Mouse (Mus musculus): ENCODE data around the gene Phactr1. TPM values are rescaled to one million over a fixed set of nuclear protein-coding genes. Genes with fewer than 3 reads are reported as not detected.

Gene Phactr1
- total and polyA plus RNA-seq, 3 experiments = not detected

- Histone ChIP-seq H3K9ac (ENCODE audit: control insufficient read depth, low read depth, low read length, poor library complexity, severe bottlenecking) (no peak overlapping the region), H3K27ac (ENCODE audit: control insufficient read depth, low read depth, low read length) (no peak overlapping the region), H3K9me3 (replicated peaks; ENCODE audit: insufficient read depth, low read length) (no peaks in the 10 kb centered on the region), H3K27me3 (ENCODE audit: control insufficient read depth in 1 of 2, insufficient read depth in 2 of 2, low read length in 2 of 2) (no peaks in the 10 kb centered on the region), H3K4me3 (ENCODE audit: control insufficient read depth in 1 of 2, insufficient read depth in 1 of 2, low read depth in 2 of 2, low read length in 2 of 2) (no peak overlapping the region), H3K4me1 (ENCODE audit: control insufficient read depth in 1 of 2, insufficient read depth in 2 of 2, low read length in 2 of 2) (no peaks in the 10 kb centered on the region), H3K36me3 (ENCODE audit: control insufficient read depth in 1 of 2, insufficient read depth in 2 of 2, low read length in 2 of 2) (no peaks in the 10 kb centered on the region), H3K79me2 (ENCODE audit: control insufficient read depth, insufficient read depth, low read length, poor library complexity) (no peaks in the 10 kb centered on the region)
- TF ChIP-seq MAX (IDR thresholded peaks at IDR 0.05; ENCODE audit: low read length) = no peak
- TF ChIP-seq MYB (IDR thresholded peaks at IDR 0.05; ENCODE audit: low read depth, low read length) = no peak
- no peak for TF ChIP-seq EP300 (IDR thresholded peaks at IDR 0.05; ENCODE audit: low read depth in 1 of 2, low read length in 2 of 2)
- TF ChIP-seq KAT2A (conservative IDR thresholded peaks at IDR 0.05; ENCODE audit: low read depth, low read length) = no peak
- TF ChIP-seq TAL1 (IDR thresholded peaks at IDR 0.05; ENCODE audit: low read length) = no peak
- no peak for TF ChIP-seq CHD2 (IDR thresholded peaks at IDR 0.05; ENCODE audit: low read length)
- TF ChIP-seq MAZ (IDR thresholded peaks at IDR 0.05; ENCODE audit: low read depth, low read length) = no peak
- TF ChIP-seq BHLHE40 (IDR thresholded peaks at IDR 0.05; ENCODE audit: borderline replicate concordance, low read depth, low read length) = no peak
- no peak for TF ChIP-seq SIN3A (IDR thresholded peaks at IDR 0.05; ENCODE audit: low read length)
- no peak for TF ChIP-seq CHD1 (IDR thresholded peaks at IDR 0.05; ENCODE audit: low read depth, low read length)
- TF ChIP-seq CTCF (IDR thresholded peaks at IDR 0.05 in 2 of 3, conservative IDR thresholded peaks at IDR 0.05 in 1 of 3; ENCODE audit: control insufficient read depth in 1 of 3, insufficient read depth in 1 of 3, low read depth in 2 of 3, low read length in 3 of 3, poor library complexity in 1 of 3, severe bottlenecking in 1 of 3) = no peak
- TF ChIP-seq HCFC1 (IDR thresholded peaks at IDR 0.05; ENCODE audit: low read depth, low read length) = no peak
- no peak for TF ChIP-seq UBTF (IDR thresholded peaks at IDR 0.05; ENCODE audit: borderline replicate concordance, insufficient read depth, low read depth, low read length)
- no peak for TF ChIP-seq GABPA (IDR thresholded peaks at IDR 0.05; ENCODE audit: low read depth, low read length)
- TF ChIP-seq MAFK (IDR thresholded peaks at IDR 0.05; ENCODE audit: borderline replicate concordance, low read depth, low read length) = no peak
- TF ChIP-seq RCOR1 (IDR thresholded peaks at IDR 0.05; ENCODE audit: low read depth, low read length) = no peak
- TF ChIP-seq MEF2A (IDR thresholded peaks at IDR 0.05; ENCODE audit: extremely low read depth, insufficient replicate concordance, low read depth, low read length, poor library complexity, severe bottlenecking) = no peak
- DNase-seq (ENCODE audit: low read depth, low spot score) = no peak
Measured at GRCm38 (mm10) chr13:42720648-42721047, 40.2 kb downstream of the Phactr1 start.

GRCm38 (mm10) chr13:42724011-42724410, 43.6 kb downstream of the Phactr1 start:
- Histone ChIP-seq H3K79me2 (ENCODE audit: control insufficient read depth, insufficient read depth, low read length, poor library complexity) (no peaks in the 10 kb centered on the region), H3K36me3 (ENCODE audit: control insufficient read depth in 1 of 2, insufficient read depth in 2 of 2, low read length in 2 of 2) (no peaks in the 10 kb centered on the region), H3K4me3 (ENCODE audit: control insufficient read depth in 1 of 2, insufficient read depth in 1 of 2, low read depth in 2 of 2, low read length in 2 of 2) (no peak overlapping the region), H3K27me3 (ENCODE audit: control insufficient read depth in 1 of 2, insufficient read depth in 2 of 2, low read length in 2 of 2) (no peaks in the 10 kb centered on the region), H3K27ac (ENCODE audit: control insufficient read depth, low read depth, low read length) (no peak overlapping the region), H3K9ac (ENCODE audit: control insufficient read depth, low read depth, low read length, poor library complexity, severe bottlenecking) (no peak overlapping the region), H3K9me3 (replicated peaks; ENCODE audit: insufficient read depth, low read length) (no peaks in the 10 kb centered on the region), H3K4me1 (ENCODE audit: control insufficient read depth in 1 of 2, insufficient read depth in 2 of 2, low read length in 2 of 2) (no peaks in the 10 kb centered on the region)
- TF ChIP-seq MAZ (IDR thresholded peaks at IDR 0.05; ENCODE audit: low read depth, low read length) (no peak), MXI1 (IDR thresholded peaks at IDR 0.05; ENCODE audit: low read depth, low read length) (no peak), MYC (IDR thresholded peaks at IDR 0.05; ENCODE audit: low read depth, low read length) (no peak), GATA1 (IDR thresholded peaks at IDR 0.05; ENCODE audit: low read depth, low read length) (no peak), ETS1 (IDR thresholded peaks at IDR 0.05; ENCODE audit: low read depth, low read length) (no peak), ZKSCAN1 (IDR thresholded peaks at IDR 0.05; ENCODE audit: low read depth, low read length) (no peak)
- DNase-seq (ENCODE audit: low read depth, low spot score) = no peak
